In genomic region chr11:70212896-70213295, GRCm38 (mm10) we compare ENCODE assay signal across 9 mouse cellular contexts. TPM values are rescaled to one million over a fixed set of nuclear protein-coding genes. Genes with fewer than 3 reads are reported as not detected.
A peak's percentile ranks its signal among the peaks of the same experiment; 100 is the strongest.
DNase-seq lines count a peak whose midpoint lies in the region; ATAC-seq and TF ChIP-seq lines count a peak whose summit lies in the region.
"Had no signal": no experiment of that assay in that cellular context is flagged by ENCODE, and none has a peak within 500 bp of the region (broad histone marks: within the 10 kb centered on the region; RNA-seq: fewer than 3 reads in every experiment).

No protein-coding gene starts in this region.

- TF ChIP-seq EP300 in CH12.LX (IDR thresholded peaks at IDR 0.05; ENCODE audit: low read length) = no peak

- peak in 1 of 2 experiments; percentile 81; a peak in 2 of 4 replicates for TF ChIP-seq CTCF in CH12.LX (conservative IDR thresholded peaks at IDR 0.05 in 1 of 2, IDR thresholded peaks at IDR 0.05 in 1 of 2; ENCODE audit: low read depth in 2 of 2, low read length in 2 of 2)
- TF ChIP-seq CTCF in brain, embryonic 14.5 days (IDR thresholded peaks at IDR 0.05; ENCODE audit: borderline replicate concordance, extremely low read depth, insufficient read depth, insufficient read length) = peak; percentile 71

- H3K27ac ChIP-seq in hindbrain, embryonic 11.5 days (ENCODE audit: low read depth, low read length) = no peak overlapping the region
- no peak overlapping the region for H3K27ac ChIP-seq in hindbrain, embryonic 13.5 days
- H3K27ac ChIP-seq in CH12.LX (ENCODE audit: insufficient read depth, low read depth) = no peak overlapping the region
- H3K27ac ChIP-seq: liver, embryonic 15.5 days had no signal

- 8% methylated on average over 9 of the region's 9 CpGs for WGBS in hindbrain, embryonic 11.5 days
- 11% methylated on average over 9 of the region's 9 CpGs for WGBS in hindbrain, embryonic 13.5 days

- DNase-seq in hindbrain, embryonic 11.5 days (ENCODE audit: low spot score) = peak; percentile 69
- DNase-seq in CH12.LX (ENCODE audit: extremely low read depth) = peak; percentile 18
- DNase-seq in brain, embryonic 14.5 days (ENCODE audit: low read depth) = peak; percentile 87
- peak; percentile 79 to 85 for DNase-seq in heart, postnatal 10 days
- DNase-seq in kidney, postnatal 36 days = peak; percentile 88 to 90
- DNase-seq in lung, postnatal 4 days = peak; percentile 48 to 83
- peak; percentile 78 for DNase-seq in thymus, postnatal 4 days

- TF ChIP-seq POLR2A in CH12.LX (IDR thresholded peaks at IDR 0.05; ENCODE audit: low read depth, low read length) = no peak
- no peak for TF ChIP-seq POLR2A in brain, embryonic 14.5 days (IDR thresholded peaks at IDR 0.05; ENCODE audit: borderline replicate concordance, extremely low read depth, insufficient read depth, insufficient read length, poor library complexity, severe bottlenecking)

- ATAC-seq in hindbrain, embryonic 11.5 days (ENCODE audit: low FRiP score) = no peak
- no peak for ATAC-seq in hindbrain, embryonic 13.5 days (ENCODE audit: low FRiP score)

- in situ Hi-C loops in CH12.LX (cut with MboI; ENCODE audit: low pct_ligation_motif_present, low pct_unique_long_range_greater_than_20kb, low sequenced_read_pairs) = no loop called here

- no peaks in the 10 kb centered on the region for H3K9me3 ChIP-seq in hindbrain, embryonic 11.5 days (ENCODE audit: control insufficient read depth, low read length)
- no peaks in the 10 kb centered on the region for H3K9me3 ChIP-seq in hindbrain, embryonic 13.5 days
- no peaks in the 10 kb centered on the region for H3K9me3 ChIP-seq in CH12.LX (replicated peaks; ENCODE audit: low read length)
- H3K9me3 ChIP-seq: liver, embryonic 15.5 days had no signal

- no peak overlapping the region for H3K4me2 ChIP-seq in hindbrain, embryonic 11.5 days (replicated peaks; ENCODE audit: low read depth, low read length)
- no peak overlapping the region for H3K4me2 ChIP-seq in hindbrain, embryonic 13.5 days
- no peak overlapping the region for H3K4me2 ChIP-seq in CH12.LX (ENCODE audit: insufficient read depth, low read depth, poor library complexity, severe bottlenecking)

- TF ChIP-seq RAD21 in CH12.LX (IDR thresholded peaks at IDR 0.05; ENCODE audit: low read depth, low read length) = peak; percentile 83

- H3K79me2 ChIP-seq in CH12.LX (replicated peaks; ENCODE audit: control insufficient read depth, extremely low read depth, insufficient read depth, poor library complexity, severe bottlenecking) = no peaks in the 10 kb centered on the region

- H3K36me3 ChIP-seq in hindbrain, embryonic 11.5 days (ENCODE audit: control insufficient read depth, insufficient read depth, low read length) = no peaks in the 10 kb centered on the region
- peaks cover 10% of the 10 kb centered on the region for H3K36me3 ChIP-seq in hindbrain, embryonic 13.5 days
- peaks cover 5 to 34% of the 10 kb centered on the region in 2 experiments for H3K36me3 ChIP-seq in CH12.LX (replicated peaks in 1 of 2; ENCODE audit: control insufficient read depth in 1 of 2, insufficient read depth in 1 of 2, low read length in 1 of 2)
- H3K36me3 ChIP-seq: liver, embryonic 15.5 days had no signal

- H3K9ac ChIP-seq in hindbrain, embryonic 11.5 days (ENCODE audit: low read depth, low read length) = no peak overlapping the region
- no peak overlapping the region for H3K9ac ChIP-seq in hindbrain, embryonic 13.5 days
- no peak overlapping the region for H3K9ac ChIP-seq in CH12.LX (ENCODE audit: insufficient read depth, low read depth)
- H3K9ac ChIP-seq: liver, embryonic 15.5 days had no signal

- peaks cover 43% of the 10 kb centered on the region for H3K27me3 ChIP-seq in hindbrain, embryonic 11.5 days (ENCODE audit: control insufficient read depth, insufficient read depth, low read length)
- peaks cover 64% of the 10 kb centered on the region for H3K27me3 ChIP-seq in hindbrain, embryonic 13.5 days
- H3K27me3 ChIP-seq in CH12.LX (replicated peaks) = no peaks in the 10 kb centered on the region

- H3K4me1 ChIP-seq in hindbrain, embryonic 11.5 days (replicated peaks; ENCODE audit: control insufficient read depth, insufficient read depth, low read length) = peaks cover 6% of the 10 kb centered on the region; the same call in 1 of the 2 replicates
- peaks cover 27% of the 10 kb centered on the region for H3K4me1 ChIP-seq in hindbrain, embryonic 13.5 days (replicated peaks)
- no peaks in the 10 kb centered on the region for H3K4me1 ChIP-seq in CH12.LX (ENCODE audit: control insufficient read depth in 1 of 2, insufficient read depth in 2 of 2)

- no peak overlapping the region for H3K4me3 ChIP-seq in hindbrain, embryonic 11.5 days (ENCODE audit: low read depth, low read length)
- no peak overlapping the region for H3K4me3 ChIP-seq in hindbrain, embryonic 13.5 days
- no peak overlapping the region for H3K4me3 ChIP-seq in CH12.LX (replicated peaks in 1 of 3; ENCODE audit: low read depth in 2 of 3, low read length in 2 of 3, poor library complexity in 1 of 3)

- dilution Hi-C loops in CH12.LX (cut with MboI; ENCODE audit: extremely low pct_ligation_motif_present, extremely low pct_unique_long_range_greater_than_20kb, low sequenced_read_pairs) = no loop called here

- intact Hi-C loops in heart, postnatal 10 days (cut with DNase I) = loop anchor here (1.0 to 5.0 kb wide), 4 partner anchors 41 to 281 kb away; no protein-coding TSS in a partner anchor

TF ChIP-seq in CH12.LX, 34 proteins besides CTCF, POLR2A, EP300 and RAD21:
- TF ChIP-seq MAZ (IDR thresholded peaks at IDR 0.05; ENCODE audit: low read depth, low read length) (0 out of 2 replicates have a peak, but pooled peaks have one; percentile 24), USF2 (conservative IDR thresholded peaks at IDR 0.05; ENCODE audit: low read depth, low read length) (no peak), MAX (IDR thresholded peaks at IDR 0.05; ENCODE audit: low read length) (no peak), SMC3 (IDR thresholded peaks at IDR 0.05; ENCODE audit: low read depth, low read length) (peak; percentile 70)

RNA-seq across cellular contexts. Expression of gene Slc16a11, which starts 0.3 kb away (rescaled TPM):
- 0.40 and 0.51 TPM in 2 replicates for polyA plus RNA-seq in hindbrain, embryonic 11.5 days (2014; fragmentation: Nextera tagmentation; extraction: Ambion mirVana)
- polyA plus RNA-seq in hindbrain, embryonic 13.5 days (2015; fragmentation: Nextera tagmentation; extraction: Ambion mirVana) = 3.1 and 4.6 TPM in 2 replicates
- 0.51 and 0.55 TPM in 2 replicates for total RNA-seq in CH12.LX (2012; rRNA removed)
- total RNA-seq in CH12.LX (2014; rRNA removed) = not detected in 2 replicates
- 2.3 and 3.2 TPM in 2 replicates for polyA plus RNA-seq in CH12.LX (2012; ENCODE audit: insufficient read length, low read depth)
- polyA plus RNA-seq in brain, embryonic 14.5 days (2012; rRNA removed) = 2.8 and 3.8 TPM in 2 replicates
- total RNA-seq in heart, postnatal 10 days (2021) = under 1 TPM; 0.20 to 0.91 TPM

RNA-seq across cellular contexts. Expression of gene Slc16a13, which starts 8.0 kb away (rescaled TPM):
- polyA plus RNA-seq in hindbrain, embryonic 11.5 days (2014; fragmentation: Nextera tagmentation; extraction: Ambion mirVana) = 10.9 and 14.3 TPM in 2 replicates
- polyA plus RNA-seq in hindbrain, embryonic 13.5 days (2015; fragmentation: Nextera tagmentation; extraction: Ambion mirVana) = 16.1 and 18.1 TPM in 2 replicates
- 8.4 and 9.3 TPM in 2 replicates for total RNA-seq in CH12.LX (2012; rRNA removed)
- total RNA-seq in CH12.LX (2014; rRNA removed) = 12.0 and 13.8 TPM in 2 replicates
- 19.0 and 21.1 TPM in 2 replicates for polyA plus RNA-seq in CH12.LX (2012; ENCODE audit: insufficient read length, low read depth)
- 13.9 and 15.1 TPM in 2 replicates for polyA plus RNA-seq in brain, embryonic 14.5 days (2012; rRNA removed)
- 1 to 10 TPM; 5.2 to 6.8 TPM for total RNA-seq in heart, postnatal 10 days (2021)

RNA-seq across cellular contexts. Expression of gene Bcl6b, which starts 16.7 kb away (rescaled TPM):
- 5.0 and 5.9 TPM in 2 replicates for polyA plus RNA-seq in hindbrain, embryonic 11.5 days (2014; fragmentation: Nextera tagmentation; extraction: Ambion mirVana)
- 5.0 and 5.5 TPM in 2 replicates for polyA plus RNA-seq in hindbrain, embryonic 13.5 days (2015; fragmentation: Nextera tagmentation; extraction: Ambion mirVana)
- total RNA-seq in CH12.LX (2012; rRNA removed) (1.7 and 2.2 TPM in 2 replicates), CH12.LX (2014; rRNA removed) (0.54 and 0.71 TPM in 2 replicates)
- 0.54 and 0.72 TPM in 2 replicates for polyA plus RNA-seq in CH12.LX (2012; ENCODE audit: insufficient read length, low read depth)
- 4.5 and 5.9 TPM in 2 replicates for polyA plus RNA-seq in brain, embryonic 14.5 days (2012; rRNA removed)
- 10 to 100 TPM; 54.7 to 55.5 TPM for total RNA-seq in heart, postnatal 10 days (2021)

RNA-seq across cellular contexts. Expression of gene 0610010K14Rik, which starts 24.8 kb away (rescaled TPM):
- 229 and 230 TPM in 2 replicates for polyA plus RNA-seq in hindbrain, embryonic 11.5 days (2014; fragmentation: Nextera tagmentation; extraction: Ambion mirVana)
- 193 and 201 TPM in 2 replicates for polyA plus RNA-seq in hindbrain, embryonic 13.5 days (2015; fragmentation: Nextera tagmentation; extraction: Ambion mirVana)
- total RNA-seq in CH12.LX (2012; rRNA removed) (52.2 and 75.2 TPM in 2 replicates), CH12.LX (2014; rRNA removed) (23.8 and 27.7 TPM in 2 replicates)
- 140 and 153 TPM in 2 replicates for polyA plus RNA-seq in CH12.LX (2012; ENCODE audit: insufficient read length, low read depth)
- 153 and 207 TPM in 2 replicates for polyA plus RNA-seq in brain, embryonic 14.5 days (2012; rRNA removed)
- 10 to 100 TPM; 54.8 to 60.8 TPM for total RNA-seq in heart, postnatal 10 days (2021)

RNA-seq across cellular contexts. Expression of gene Gm21988, which starts 26.7 kb away (rescaled TPM):
- 10.2 and 11.6 TPM in 2 replicates for polyA plus RNA-seq in hindbrain, embryonic 11.5 days (2014; fragmentation: Nextera tagmentation; extraction: Ambion mirVana)
- 12.4 and 14.7 TPM in 2 replicates for polyA plus RNA-seq in hindbrain, embryonic 13.5 days (2015; fragmentation: Nextera tagmentation; extraction: Ambion mirVana)
- total RNA-seq in CH12.LX (2012; rRNA removed) (2.6 and 3.5 TPM in 2 replicates), CH12.LX (2014; rRNA removed) (0.98 TPM in 1 of 2 replicates, not detected in the other)
- 1.4 and 2.7 TPM in 2 replicates for polyA plus RNA-seq in CH12.LX (2012; ENCODE audit: insufficient read length, low read depth)
- polyA plus RNA-seq in brain, embryonic 14.5 days (2012; rRNA removed) = 14.8 and 18.0 TPM in 2 replicates
- 1 to 10 TPM; 3.3 to 3.4 TPM for total RNA-seq in heart, postnatal 10 days (2021)

Comparison
In these comparisons a context has a peak if more than half of its experiments do, and no peak if none do; other contexts are left out.
1. DNase-seq: peak in every context shown above with its lines; median percentile 89 in kidney, postnatal 36 days; 87 in brain, embryonic 14.5 days; 82 in heart, postnatal 10 days; 78 in thymus, postnatal 4 days; 69 in hindbrain, embryonic 11.5 days; 66 in lung, postnatal 4 days; 18 in CH12.LX.